Mouse (Mus musculus): ENCODE data around the gene 1700003E16Rik. TPM values are rescaled to one million over a fixed set of nuclear protein-coding genes. Genes with fewer than 3 reads are reported as not detected.
"Not testable (repeated sequence)": the region's sequence is repeated elsewhere in the genome, so short reads cannot be mapped to it uniquely, and the experiment has no call there.

The 1700003E16Rik gene
- polyA plus RNA-seq, 1 experiment from 2014 or later, result 0.47 TPM

DNA sequence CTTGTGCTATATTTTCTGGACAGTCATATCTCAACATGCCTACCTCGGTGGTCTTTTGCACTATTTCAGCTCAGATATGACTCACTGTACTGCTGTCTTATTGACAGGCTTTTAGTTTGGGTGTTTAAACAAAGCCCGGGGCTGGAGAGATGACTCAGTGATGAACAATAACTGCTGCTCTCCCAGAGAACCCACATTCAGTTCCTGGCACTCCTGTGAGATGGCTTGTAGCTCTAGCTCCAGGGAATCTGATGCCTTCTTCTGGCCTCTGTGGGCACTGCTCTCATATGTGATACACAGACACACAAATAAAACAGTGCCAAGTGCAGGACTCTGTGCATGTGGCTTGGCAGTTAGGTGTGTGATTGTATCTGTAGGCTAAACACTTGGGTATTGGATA lies 11.0 kb upstream of the 1700003E16Rik start:
- DNase-seq (ENCODE audit: low spot score) (no peak), ATAC-seq (replicated peaks; ENCODE audit: low FRiP score, low TSS enrichment, low read depth) (no peak)
- no peaks in the 10 kb centered on the region for H3K9me3 ChIP-seq (ENCODE audit: control insufficient read depth, low read length)

DNA sequence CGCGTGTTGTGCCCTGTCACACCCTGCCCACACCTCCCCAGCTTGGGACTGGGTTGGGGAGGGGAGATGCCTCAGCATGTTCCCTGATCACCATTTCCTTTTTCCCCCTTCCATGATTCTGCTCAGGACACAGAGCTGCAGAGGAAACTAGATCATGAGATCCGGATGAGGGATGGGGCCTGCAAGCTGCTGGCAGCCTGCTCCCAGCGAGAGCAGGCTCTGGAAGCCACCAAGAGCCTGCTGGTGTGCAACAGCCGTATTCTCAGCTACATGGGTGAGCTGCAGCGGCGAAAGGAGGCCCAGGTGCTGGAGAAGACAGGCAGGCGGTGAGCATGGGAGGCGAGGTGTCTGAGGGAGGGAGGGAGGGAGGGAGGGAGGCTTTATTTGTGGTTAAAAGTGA lies 10.4 kb upstream of the 1700003E16Rik start:
- H3K4me1 ChIP-seq (replicated peaks; ENCODE audit: control insufficient read depth, insufficient read depth, low read length), result peaks cover 11% of the 10 kb centered on the region
- no peaks in the 10 kb centered on the region for H3K9me3 ChIP-seq (ENCODE audit: control insufficient read depth, low read length)
- peaks cover 47% of the 10 kb centered on the region for H3K36me3 ChIP-seq (ENCODE audit: control insufficient read depth, insufficient read depth, low read length)
- ATAC-seq (replicated peaks; ENCODE audit: low FRiP score, low TSS enrichment, low read depth) (no peak), DNase-seq (ENCODE audit: low spot score) (no peak)
- 68% methylated on average over 9 of the region's 9 CpGs for WGBS
- H3K4me3 ChIP-seq (ENCODE audit: low read depth, low read length), result no peak overlapping the region
- H3K9ac ChIP-seq (ENCODE audit: low read length), result no peak overlapping the region
- no peak overlapping the region for H3K4me2 ChIP-seq (ENCODE audit: low read length)
- no peak overlapping the region for H3K27ac ChIP-seq (ENCODE audit: low read depth)
- H3K27me3 ChIP-seq (replicated peaks; ENCODE audit: control insufficient read depth, insufficient read depth, low read length), result no peaks in the 10 kb centered on the region

More for the DNA sequence above, 11.0 kb upstream of the 1700003E16Rik start:
- no peak overlapping the region for H3K9ac ChIP-seq (ENCODE audit: low read length)
- no peak overlapping the region for H3K4me3 ChIP-seq (ENCODE audit: low read depth, low read length)
- H3K4me1 ChIP-seq (replicated peaks; ENCODE audit: control insufficient read depth, insufficient read depth, low read length), result peaks cover 11% of the 10 kb centered on the region
- peaks cover 42% of the 10 kb centered on the region for H3K36me3 ChIP-seq (ENCODE audit: control insufficient read depth, insufficient read depth, low read length)
- no peak overlapping the region for H3K27ac ChIP-seq (ENCODE audit: low read depth)
- WGBS, result 68% methylated on average over 2 of the region's 2 CpGs
- H3K27me3 ChIP-seq (replicated peaks; ENCODE audit: control insufficient read depth, insufficient read depth, low read length), result no peaks in the 10 kb centered on the region
- no peak overlapping the region for H3K4me2 ChIP-seq (ENCODE audit: low read length)

DNA sequence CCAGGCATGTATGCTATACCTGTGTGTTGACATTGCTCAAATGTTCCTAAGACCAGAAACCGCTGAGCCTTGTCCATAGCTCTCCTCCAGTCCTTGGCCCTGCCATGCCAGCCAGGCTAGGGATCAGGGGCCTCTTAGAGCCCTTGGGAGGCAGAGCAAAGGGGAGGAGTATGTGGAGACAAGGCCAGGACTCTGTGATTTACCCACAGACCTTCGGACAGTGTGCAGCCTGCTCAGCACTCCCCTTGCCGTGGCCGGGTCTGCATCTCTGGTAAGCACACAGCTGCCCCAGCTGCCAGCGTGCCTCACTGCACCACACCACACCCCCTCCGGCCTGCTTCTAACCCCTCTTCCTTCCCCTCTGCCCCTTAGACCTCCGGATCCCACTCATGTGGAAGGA lies 8.9 kb upstream of the 1700003E16Rik start:
- Histone ChIP-seq H3K4me1 (replicated peaks; ENCODE audit: control insufficient read depth, insufficient read depth, low read length) (peaks cover 3% of the 10 kb centered on the region), H3K4me2 (ENCODE audit: low read length) (no peak overlapping the region), H3K27me3 (replicated peaks; ENCODE audit: control insufficient read depth, insufficient read depth, low read length) (no peaks in the 10 kb centered on the region), H3K9ac (ENCODE audit: low read length) (no peak overlapping the region), H3K36me3 (ENCODE audit: control insufficient read depth, insufficient read depth, low read length) (peaks cover 56% of the 10 kb centered on the region), H3K27ac (ENCODE audit: low read depth) (no peak overlapping the region), H3K4me3 (ENCODE audit: low read depth, low read length) (no peak overlapping the region), H3K9me3 (ENCODE audit: control insufficient read depth, low read length) (no peaks in the 10 kb centered on the region)
- ATAC-seq (replicated peaks; ENCODE audit: low FRiP score, low TSS enrichment, low read depth) (no peak), DNase-seq (ENCODE audit: low spot score) (no peak)
- 66% methylated on average over 7 of the region's 7 CpGs for WGBS

DNA sequence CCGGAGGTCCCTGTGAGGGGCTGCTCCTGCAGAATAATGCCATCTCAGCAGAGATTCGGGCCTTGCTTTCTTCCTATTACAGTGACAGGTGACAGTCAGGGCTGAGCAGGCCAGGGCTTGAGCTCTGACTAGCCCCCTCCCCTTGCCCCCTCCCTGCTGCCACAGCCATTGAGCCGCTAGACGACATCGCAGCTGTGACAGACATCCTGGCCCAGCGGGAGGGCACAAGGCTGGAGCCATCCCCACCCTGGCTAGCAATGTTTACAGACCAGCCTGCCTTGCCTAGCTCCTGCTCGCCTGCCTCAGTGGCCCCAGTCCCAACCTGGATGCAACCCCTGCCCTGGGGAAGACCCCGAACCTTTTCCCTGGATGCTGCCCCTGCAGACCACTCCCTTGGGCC lies 4.5 kb upstream of the 1700003E16Rik start:
- ATAC-seq (replicated peaks; ENCODE audit: low FRiP score, low TSS enrichment, low read depth), result no peak

DNA sequence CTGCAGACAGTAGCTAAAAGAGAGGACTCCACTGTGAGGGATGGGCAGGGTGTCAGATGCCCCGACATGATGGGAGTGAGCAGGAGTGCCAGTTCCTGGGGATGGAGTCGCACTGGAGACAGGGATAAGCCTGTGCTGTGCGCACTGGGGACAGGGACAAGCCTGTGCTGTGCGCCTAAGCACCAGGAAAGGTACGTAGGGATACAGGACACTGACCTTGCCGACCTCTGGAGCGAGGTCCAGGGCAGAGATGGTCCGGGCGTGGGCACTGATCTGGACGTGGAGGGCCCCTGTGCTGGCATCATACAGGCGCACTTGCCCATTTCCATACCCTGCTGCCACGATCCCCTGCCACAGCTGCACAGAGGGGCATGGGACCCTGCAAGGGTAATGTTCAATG lies 3.2 kb upstream of the 1700003E16Rik start:
- no peak overlapping the region for H3K27ac ChIP-seq (ENCODE audit: low read depth)
- no peak for ATAC-seq (replicated peaks; ENCODE audit: low FRiP score, low TSS enrichment, low read depth)
- H3K9me3 ChIP-seq (ENCODE audit: control insufficient read depth, low read length), result no peaks in the 10 kb centered on the region
- H3K9ac ChIP-seq (ENCODE audit: low read length), result no peak overlapping the region
- peaks cover 39% of the 10 kb centered on the region for H3K36me3 ChIP-seq (ENCODE audit: control insufficient read depth, insufficient read depth, low read length)
- WGBS, result 82% methylated on average over 12 of the region's 12 CpGs
- no peaks in the 10 kb centered on the region for H3K27me3 ChIP-seq (replicated peaks; ENCODE audit: control insufficient read depth, insufficient read depth, low read length)
- H3K4me3 ChIP-seq (ENCODE audit: low read depth, low read length), result no peak overlapping the region
- H3K4me2 ChIP-seq (ENCODE audit: low read length), result no peak overlapping the region
- peaks cover 6% of the 10 kb centered on the region for H3K4me1 ChIP-seq (replicated peaks; ENCODE audit: control insufficient read depth, insufficient read depth, low read length)
- DNase-seq (ENCODE audit: low spot score), result no peak

More for the DNA sequence above, 4.5 kb upstream of the 1700003E16Rik start:
- H3K27me3 ChIP-seq (replicated peaks; ENCODE audit: control insufficient read depth, insufficient read depth, low read length), result no peaks in the 10 kb centered on the region
- peaks cover 52% of the 10 kb centered on the region for H3K36me3 ChIP-seq (ENCODE audit: control insufficient read depth, insufficient read depth, low read length)
- no peak overlapping the region for H3K4me3 ChIP-seq (ENCODE audit: low read depth, low read length)
- H3K4me1 ChIP-seq (replicated peaks; ENCODE audit: control insufficient read depth, insufficient read depth, low read length), result peaks cover 6% of the 10 kb centered on the region
- no peak overlapping the region for H3K27ac ChIP-seq (ENCODE audit: low read depth)
- H3K9me3 ChIP-seq (ENCODE audit: control insufficient read depth, low read length), result no peaks in the 10 kb centered on the region
- no peak overlapping the region for H3K9ac ChIP-seq (ENCODE audit: low read length)
- no peak overlapping the region for H3K4me2 ChIP-seq (ENCODE audit: low read length)
- no peak for DNase-seq (ENCODE audit: low spot score)
- whole genome bisulfite sequencing, result 38% methylated on average over 8 of the region's 8 CpGs

DNA sequence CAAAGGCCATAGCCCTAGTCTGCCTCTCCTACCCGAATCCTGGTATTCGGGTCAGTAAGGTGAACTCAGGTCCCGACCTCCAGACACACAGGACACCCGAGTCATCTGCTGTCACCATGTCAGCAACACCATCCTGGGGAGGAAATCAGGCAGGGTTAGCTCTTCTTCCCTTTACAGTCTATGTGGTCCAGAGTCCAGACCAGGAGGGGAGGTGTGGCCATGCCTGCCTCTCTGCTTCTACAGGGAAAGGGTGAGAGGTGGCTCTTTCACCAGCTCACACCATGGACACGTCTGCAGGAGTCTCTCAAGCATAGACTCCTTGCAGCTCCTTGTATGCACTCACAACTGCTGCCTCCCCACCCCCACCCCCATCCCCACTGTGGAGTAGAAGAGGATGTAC lies 2.7 kb upstream of the 1700003E16Rik start:
- Histone ChIP-seq H3K4me2 (ENCODE audit: low read length) (no peak overlapping the region), H3K27me3 (replicated peaks; ENCODE audit: control insufficient read depth, insufficient read depth, low read length) (no peaks in the 10 kb centered on the region), H3K27ac (ENCODE audit: low read depth) (no peak overlapping the region), H3K9me3 (ENCODE audit: control insufficient read depth, low read length) (no peaks in the 10 kb centered on the region), H3K4me3 (ENCODE audit: low read depth, low read length) (no peak overlapping the region), H3K9ac (ENCODE audit: low read length) (no peak overlapping the region), H3K4me1 (replicated peaks; ENCODE audit: control insufficient read depth, insufficient read depth, low read length) (peaks cover 6% of the 10 kb centered on the region), H3K36me3 (ENCODE audit: control insufficient read depth, insufficient read depth, low read length) (peaks cover 36% of the 10 kb centered on the region)
- ATAC-seq (replicated peaks; ENCODE audit: low FRiP score, low TSS enrichment, low read depth) (no peak), DNase-seq (ENCODE audit: low spot score) (no peak)
- 74% methylated on average over 5 of the region's 5 CpGs for WGBS

DNA sequence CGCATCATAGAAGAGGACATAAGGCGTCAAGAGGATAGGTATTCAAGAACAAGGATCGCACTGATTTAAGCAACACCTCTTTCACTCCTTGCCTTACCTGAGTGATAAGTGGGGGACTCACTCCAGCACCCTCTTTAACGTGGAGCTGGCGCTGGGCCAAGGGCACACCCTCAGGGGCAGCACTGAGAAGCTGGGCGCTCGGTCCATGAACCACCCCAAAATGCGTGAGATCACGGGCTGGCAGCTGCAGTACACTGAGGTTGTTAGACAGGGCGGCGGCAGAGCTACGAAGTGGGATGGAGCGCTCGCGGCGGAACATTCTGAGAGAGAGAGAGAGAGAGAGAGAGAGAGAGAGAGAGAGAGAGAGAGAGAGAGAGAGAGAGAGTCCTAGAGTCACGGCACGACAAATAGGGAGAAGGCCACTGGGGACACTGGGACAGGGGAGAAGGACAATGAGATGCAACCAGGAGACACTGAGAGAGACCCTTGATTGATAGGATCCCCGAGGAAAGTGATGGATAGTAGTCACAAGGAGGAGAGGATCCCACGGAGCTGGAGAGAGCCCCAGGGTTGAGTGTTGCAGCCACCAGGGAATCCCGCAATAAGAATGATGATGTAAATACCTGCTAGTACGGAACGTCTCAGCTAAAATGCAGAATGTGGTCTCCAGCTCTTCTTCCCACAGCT lies 509 bp upstream of the 1700003E16Rik start:
- Histone ChIP-seq H3K4me3 (ENCODE audit: low read depth, low read length) (peak overlapping the region; percentile 52), H3K4me1 (replicated peaks; ENCODE audit: control insufficient read depth, insufficient read depth, low read length) (peaks cover 6% of the 10 kb centered on the region), H3K36me3 (ENCODE audit: control insufficient read depth, insufficient read depth, low read length) (peaks cover 17% of the 10 kb centered on the region; the same call in 1 of the 2 replicates), H3K9me3 (ENCODE audit: control insufficient read depth, low read length) (no peaks in the 10 kb centered on the region), H3K9ac (ENCODE audit: low read length) (peak overlapping the region; percentile 49), H3K27me3 (replicated peaks; ENCODE audit: control insufficient read depth, insufficient read depth, low read length) (peaks cover 7% of the 10 kb centered on the region), H3K4me2 (ENCODE audit: low read length) (peak overlapping the region; percentile 84), H3K27ac (ENCODE audit: low read depth) (no peak overlapping the region)
- DNase-seq (ENCODE audit: low spot score), result no peak
- peak; percentile 20; the same call in 1 of the 2 replicates for ATAC-seq (replicated peaks; ENCODE audit: low FRiP score, low TSS enrichment, low read depth)
- 7% methylated on average over 23 of the region's 23 CpGs for WGBS

DNA sequence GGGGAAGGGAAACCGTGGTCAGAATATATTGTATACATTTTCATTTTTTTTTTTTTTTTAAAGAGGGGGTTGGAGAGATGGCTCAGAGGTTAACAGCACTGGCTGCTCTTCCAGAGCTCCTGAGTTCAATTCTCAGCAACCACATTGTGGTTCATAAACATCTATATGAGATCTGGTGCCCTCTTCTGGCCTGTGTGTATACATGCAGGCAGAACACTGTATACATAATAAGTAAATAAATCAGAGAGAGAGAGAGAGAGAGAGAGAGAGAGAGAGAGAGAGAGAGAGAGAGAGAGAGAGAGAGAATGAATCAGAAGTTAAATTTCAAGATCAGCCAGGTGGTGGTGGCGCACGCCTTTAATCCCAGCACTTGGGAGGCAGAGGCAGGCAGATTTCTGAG lies 3.3 kb downstream of the 1700003E16Rik start:
- DNase-seq (ENCODE audit: low spot score); ATAC-seq (replicated peaks; ENCODE audit: low FRiP score, low TSS enrichment, low read depth); H3K36me3 ChIP-seq (ENCODE audit: control insufficient read depth, insufficient read depth, low read length); H3K9me3 ChIP-seq (ENCODE audit: control insufficient read depth, low read length); H3K27ac ChIP-seq (ENCODE audit: low read depth); H3K9ac ChIP-seq (ENCODE audit: low read length); H3K4me3 ChIP-seq (ENCODE audit: low read depth, low read length); H3K4me2 ChIP-seq (ENCODE audit: low read length): not testable (repeated sequence)
- WGBS, result 38% methylated on average over 3 of the region's 3 CpGs
- Histone ChIP-seq H3K4me1 (replicated peaks; ENCODE audit: control insufficient read depth, insufficient read depth, low read length) (peaks cover 20% of the 10 kb centered on the region), H3K27me3 (replicated peaks; ENCODE audit: control insufficient read depth, insufficient read depth, low read length) (peaks cover 27% of the 10 kb centered on the region)

DNA sequence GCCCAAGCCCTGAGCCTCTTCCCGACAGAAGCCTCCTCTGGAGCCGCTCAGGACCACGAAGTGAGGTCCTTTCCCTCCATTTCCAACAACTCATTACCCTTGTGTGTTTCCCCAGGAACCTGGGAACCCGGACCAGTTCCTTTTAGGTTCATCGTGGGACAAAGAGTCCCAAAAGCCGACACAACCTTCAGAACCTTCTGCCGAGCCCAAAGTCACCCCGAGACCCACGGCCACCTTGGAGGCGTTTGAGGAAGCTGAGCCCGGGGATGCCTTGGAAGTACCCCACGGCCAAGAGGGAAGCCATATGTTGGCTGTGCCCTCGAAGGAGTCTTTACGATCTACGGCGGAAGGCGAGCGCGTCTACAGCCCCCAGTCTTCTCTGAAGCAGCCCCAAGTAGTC lies 5.2 kb downstream of the 1700003E16Rik start:
- ATAC-seq (replicated peaks; ENCODE audit: low FRiP score, low TSS enrichment, low read depth) (no peak), DNase-seq (ENCODE audit: low spot score) (peak; percentile 57)
- Histone ChIP-seq H3K27me3 (replicated peaks; ENCODE audit: control insufficient read depth, insufficient read depth, low read length) (peaks cover 27% of the 10 kb centered on the region), H3K9me3 (ENCODE audit: control insufficient read depth, low read length) (no peaks in the 10 kb centered on the region), H3K27ac (ENCODE audit: low read depth) (no peak overlapping the region), H3K9ac (ENCODE audit: low read length) (0 out of 2 replicates have a peak overlapping the region, but pooled peaks have one; percentile 35), H3K4me3 (ENCODE audit: low read depth, low read length) (peak overlapping the region; percentile 42), H3K36me3 (ENCODE audit: control insufficient read depth, insufficient read depth, low read length) (no peaks in the 10 kb centered on the region), H3K4me2 (ENCODE audit: low read length) (peak overlapping the region; percentile 83), H3K4me1 (replicated peaks; ENCODE audit: control insufficient read depth, insufficient read depth, low read length) (peaks cover 18% of the 10 kb centered on the region)
- WGBS, result 9% methylated on average over 19 of the region's 19 CpGs

Data from intestine, embryonic 14.5 days (tissue).